Mouse (Mus musculus): ENCODE results near the gene Grcc10. TPM values are rescaled to one million over a fixed set of nuclear protein-coding genes. Genes with fewer than 3 reads are reported as not detected.

Grcc10 gene
- polyA plus RNA-seq, 1 experiment from 2014 or later: 440 TPM

DNA sequence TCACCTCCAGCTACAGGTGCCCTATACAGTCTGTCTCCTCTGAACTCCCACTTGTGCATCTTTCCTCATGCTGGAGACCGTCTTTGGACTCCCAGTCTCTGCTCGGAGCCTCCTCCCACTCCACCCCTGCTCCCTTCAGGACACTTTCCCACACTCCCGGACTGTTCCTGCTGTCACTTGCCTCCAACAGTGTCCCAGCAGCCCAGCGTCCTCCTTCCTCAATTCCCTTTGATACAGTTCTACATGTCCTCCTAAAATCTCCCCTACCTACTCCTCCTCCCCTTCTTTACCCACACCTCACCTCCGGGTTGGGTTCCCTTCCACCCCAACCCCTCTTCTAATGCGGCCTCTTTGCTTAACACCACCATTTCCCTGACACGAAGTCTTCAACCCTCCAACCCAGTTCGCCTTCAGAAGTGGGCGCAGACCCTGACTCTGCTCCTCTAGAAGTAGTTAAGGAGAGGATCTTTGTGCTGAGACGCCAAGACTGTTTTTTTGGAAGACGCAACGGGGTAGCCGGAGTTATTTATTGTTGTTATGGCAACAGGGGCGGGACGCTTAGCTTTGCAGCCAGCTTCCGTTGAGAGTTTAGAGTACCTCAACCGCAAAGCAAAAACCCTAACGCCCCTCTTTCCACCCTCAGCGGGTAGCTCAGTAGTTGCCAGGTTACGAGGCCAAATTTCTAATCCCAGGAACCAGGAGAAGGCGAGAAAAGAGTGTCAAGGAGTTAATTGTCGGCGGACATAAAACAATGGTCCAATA lies 38.2 kb upstream of the Grcc10 start, which contains the start of gene Lrrc23:
Gene Lrrc23, minus strand, starts transcription at position 506 of the 762 bp plus-strand sequence.
- Histone ChIP-seq H3K9me3 (ENCODE audit: control insufficient read depth, low read length) (no peaks in the 10 kb centered on the region), H3K4me1 (replicated peaks; ENCODE audit: control insufficient read depth, insufficient read depth, low read length) (peaks cover 14% of the 10 kb centered on the region; the same call in 1 of the 2 replicates), H3K27ac (ENCODE audit: low read depth) (no peak within 1 kb of the TSS), H3K36me3 (ENCODE audit: control insufficient read depth, insufficient read depth, low read length) (no peaks in the 10 kb centered on the region), H3K4me3 (ENCODE audit: low read depth, low read length) (peak within 1 kb of the TSS; percentile 40), H3K27me3 (replicated peaks; ENCODE audit: control insufficient read depth, insufficient read depth, low read length) (0 out of 2 replicates have a peak, but pooled peaks cover 10% of the 10 kb centered on the region), H3K4me2 (ENCODE audit: low read length) (peak within 1 kb of the TSS; percentile 73), H3K9ac (ENCODE audit: low read length) (peak within 1 kb of the TSS; percentile 29; the same call in 1 of the 2 replicates)
- DNase-seq (ENCODE audit: low spot score): peak; percentile 78
- peak; percentile 34; the same call in 1 of the 2 replicates for ATAC-seq (replicated peaks; ENCODE audit: low FRiP score, low TSS enrichment, low read depth)
- 3% methylated on average over 23 of the region's 23 CpGs for WGBS

- Histone ChIP-seq H3K9me3 (ENCODE audit: control insufficient read depth, low read length) (no peaks in the 10 kb centered on the region), H3K27ac (ENCODE audit: low read depth) (no peak overlapping the region), H3K36me3 (ENCODE audit: control insufficient read depth, insufficient read depth, low read length) (no peaks in the 10 kb centered on the region), H3K4me2 (ENCODE audit: low read length) (no peak overlapping the region), H3K27me3 (replicated peaks; ENCODE audit: control insufficient read depth, insufficient read depth, low read length) (0 out of 2 replicates have a peak, but pooled peaks cover 3% of the 10 kb centered on the region), H3K4me3 (ENCODE audit: low read depth, low read length) (no peak overlapping the region), H3K4me1 (replicated peaks; ENCODE audit: control insufficient read depth, insufficient read depth, low read length) (peaks cover 8% of the 10 kb centered on the region), H3K9ac (ENCODE audit: low read length) (no peak overlapping the region)
- ATAC-seq (replicated peaks; ENCODE audit: low FRiP score, low TSS enrichment, low read depth) (no peak), DNase-seq (ENCODE audit: low spot score) (no peak)
- WGBS: 86% methylated on average over 15 of the region's 15 CpGs
These were observed 29.3 kb upstream of the Grcc10 start for GRCm38 (mm10) chr6:124770511-124770910.

- Histone ChIP-seq H3K4me3 (ENCODE audit: low read depth, low read length) (peak overlapping the region; percentile 49; the same call in 1 of the 2 replicates), H3K9ac (ENCODE audit: low read length) (peak overlapping the region; percentile 47), H3K4me1 (replicated peaks; ENCODE audit: control insufficient read depth, insufficient read depth, low read length) (peaks cover 8% of the 10 kb centered on the region), H3K36me3 (ENCODE audit: control insufficient read depth, insufficient read depth, low read length) (no peaks in the 10 kb centered on the region), H3K27me3 (replicated peaks; ENCODE audit: control insufficient read depth, insufficient read depth, low read length) (0 out of 2 replicates have a peak, but pooled peaks cover 3% of the 10 kb centered on the region), H3K27ac (ENCODE audit: low read depth) (no peak overlapping the region), H3K9me3 (ENCODE audit: control insufficient read depth, low read length) (no peaks in the 10 kb centered on the region), H3K4me2 (ENCODE audit: low read length) (peak overlapping the region; percentile 95)
- 58% methylated on average over 7 of the region's 7 CpGs for WGBS
- ATAC-seq (replicated peaks; ENCODE audit: low FRiP score, low TSS enrichment, low read depth): no peak
- no peak for DNase-seq (ENCODE audit: low spot score)
These were observed 28.8 kb upstream of the Grcc10 start for GRCm38 (mm10) chr6:124770013-124770412.

- 1% methylated on average over 54 of the region's 54 CpGs for WGBS
- H3K9me3 ChIP-seq (ENCODE audit: control insufficient read depth, low read length): no peaks in the 10 kb centered on the region
- peaks cover 8% of the 10 kb centered on the region for H3K4me1 ChIP-seq (replicated peaks; ENCODE audit: control insufficient read depth, insufficient read depth, low read length)
- H3K4me3 ChIP-seq (ENCODE audit: low read depth, low read length): peak within 1 kb of the TSS; percentile 49
- peak within 1 kb of the TSS; percentile 95 for H3K4me2 ChIP-seq (ENCODE audit: low read length)
- no peaks in the 10 kb centered on the region for H3K36me3 ChIP-seq (ENCODE audit: control insufficient read depth, insufficient read depth, low read length)
- peak; percentile 68 for DNase-seq (ENCODE audit: low spot score)
- peak; percentile 74 for ATAC-seq (replicated peaks; ENCODE audit: low FRiP score, low TSS enrichment, low read depth)
- no peak within 1 kb of the TSS for H3K27ac ChIP-seq (ENCODE audit: low read depth)
- H3K9ac ChIP-seq (ENCODE audit: low read length): peak within 1 kb of the TSS; percentile 47
- H3K27me3 ChIP-seq (replicated peaks; ENCODE audit: control insufficient read depth, insufficient read depth, low read length): 0 out of 2 replicates have a peak, but pooled peaks cover 3% of the 10 kb centered on the region
These were observed 28.1 kb upstream of the Grcc10 start, which contains the start of gene Eno2 for GRCm38 (mm10) chr6:124769101-124769765. Gene Eno2 (minus strand): TSS chr6:124769673.

GRCm38 (mm10) chr6:124768704-124769044 lies 27.5 kb upstream of the Grcc10 start:
- Histone ChIP-seq H3K36me3 (ENCODE audit: control insufficient read depth, insufficient read depth, low read length) (no peaks in the 10 kb centered on the region), H3K4me3 (ENCODE audit: low read depth, low read length) (peak overlapping the region; percentile 49), H3K9me3 (ENCODE audit: control insufficient read depth, low read length) (no peaks in the 10 kb centered on the region), H3K27ac (ENCODE audit: low read depth) (no peak overlapping the region), H3K9ac (ENCODE audit: low read length) (peak overlapping the region; percentile 47), H3K4me1 (replicated peaks; ENCODE audit: control insufficient read depth, insufficient read depth, low read length) (peaks cover 8% of the 10 kb centered on the region), H3K4me2 (ENCODE audit: low read length) (peak overlapping the region; percentile 95), H3K27me3 (replicated peaks; ENCODE audit: control insufficient read depth, insufficient read depth, low read length) (0 out of 2 replicates have a peak, but pooled peaks cover 3% of the 10 kb centered on the region)
- DNase-seq (ENCODE audit: low spot score): no peak
- 6% methylated on average over 9 of the region's 9 CpGs for WGBS
- ATAC-seq (replicated peaks; ENCODE audit: low FRiP score, low TSS enrichment, low read depth): 0 out of 2 replicates have a peak, but pooled peaks have one; percentile 3

- H3K4me3 ChIP-seq (ENCODE audit: low read depth, low read length): peak overlapping the region; percentile 49; the same call in 1 of the 2 replicates
- no peaks in the 10 kb centered on the region for H3K9me3 ChIP-seq (ENCODE audit: control insufficient read depth, low read length)
- peaks cover 8% of the 10 kb centered on the region for H3K4me1 ChIP-seq (replicated peaks; ENCODE audit: control insufficient read depth, insufficient read depth, low read length)
- H3K27me3 ChIP-seq (replicated peaks; ENCODE audit: control insufficient read depth, insufficient read depth, low read length): 0 out of 2 replicates have a peak, but pooled peaks cover 3% of the 10 kb centered on the region
- no peak overlapping the region for H3K27ac ChIP-seq (ENCODE audit: low read depth)
- DNase-seq (ENCODE audit: low spot score) (no peak), ATAC-seq (replicated peaks; ENCODE audit: low FRiP score, low TSS enrichment, low read depth) (0 out of 2 replicates have a peak, but pooled peaks have one; percentile 9)
- H3K36me3 ChIP-seq (ENCODE audit: control insufficient read depth, insufficient read depth, low read length): no peaks in the 10 kb centered on the region
- no peak overlapping the region; the same call in 1 of the 2 replicates for H3K9ac ChIP-seq (ENCODE audit: low read length)
- H3K4me2 ChIP-seq (ENCODE audit: low read length): peak overlapping the region; percentile 95
- WGBS: 30% methylated on average over 19 of the region's 19 CpGs
These were observed 26.9 kb upstream of the Grcc10 start for GRCm38 (mm10) chr6:124767920-124768703.

- Histone ChIP-seq H3K4me2 (ENCODE audit: low read length) (no peak overlapping the region), H3K4me1 (replicated peaks; ENCODE audit: control insufficient read depth, insufficient read depth, low read length) (peaks cover 8% of the 10 kb centered on the region), H3K9ac (ENCODE audit: low read length) (no peak overlapping the region), H3K4me3 (ENCODE audit: low read depth, low read length) (no peak overlapping the region), H3K36me3 (ENCODE audit: control insufficient read depth, insufficient read depth, low read length) (no peaks in the 10 kb centered on the region), H3K9me3 (ENCODE audit: control insufficient read depth, low read length) (no peaks in the 10 kb centered on the region), H3K27me3 (replicated peaks; ENCODE audit: control insufficient read depth, insufficient read depth, low read length) (0 out of 2 replicates have a peak, but pooled peaks cover 3% of the 10 kb centered on the region), H3K27ac (ENCODE audit: low read depth) (no peak overlapping the region)
- no peak for ATAC-seq (replicated peaks; ENCODE audit: low FRiP score, low TSS enrichment, low read depth)
- 38% methylated on average over 4 of the region's 4 CpGs for WGBS
- no peak for DNase-seq (ENCODE audit: low spot score)
These were observed 26.4 kb upstream of the Grcc10 start for GRCm38 (mm10) chr6:124767536-124767919.

DNA sequence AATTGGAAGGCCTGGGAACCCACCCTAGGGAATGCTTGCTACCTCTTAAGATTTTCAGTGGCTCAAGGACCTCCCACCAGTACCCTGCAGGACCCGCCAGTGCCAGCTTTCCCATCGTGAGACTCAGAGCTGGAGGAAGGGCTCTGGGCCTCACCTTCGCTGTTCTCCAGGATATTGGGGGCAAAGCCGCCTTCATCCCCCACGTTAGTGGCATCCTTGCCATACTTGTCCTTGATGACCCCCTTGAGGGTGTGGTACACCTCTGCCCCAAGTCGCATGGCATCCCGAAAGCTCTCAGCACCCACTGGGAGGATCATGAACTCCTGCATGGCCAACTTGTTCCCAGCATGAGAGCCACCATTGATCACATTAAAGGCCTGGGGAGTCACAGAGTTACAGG lies 24.8 kb upstream of the Grcc10 start:
- Histone ChIP-seq H3K4me1 (replicated peaks; ENCODE audit: control insufficient read depth, insufficient read depth, low read length) (peaks cover 8% of the 10 kb centered on the region), H3K27ac (ENCODE audit: low read depth) (no peak overlapping the region), H3K36me3 (ENCODE audit: control insufficient read depth, insufficient read depth, low read length) (no peaks in the 10 kb centered on the region), H3K4me2 (ENCODE audit: low read length) (no peak overlapping the region), H3K27me3 (replicated peaks; ENCODE audit: control insufficient read depth, insufficient read depth, low read length) (0 out of 2 replicates have a peak, but pooled peaks cover 3% of the 10 kb centered on the region), H3K4me3 (ENCODE audit: low read depth, low read length) (no peak overlapping the region), H3K9me3 (ENCODE audit: control insufficient read depth, low read length) (no peaks in the 10 kb centered on the region), H3K9ac (ENCODE audit: low read length) (no peak overlapping the region)
- WGBS: 87% methylated on average over 7 of the region's 7 CpGs
- ATAC-seq (replicated peaks; ENCODE audit: low FRiP score, low TSS enrichment, low read depth) (no peak), DNase-seq (ENCODE audit: low spot score) (no peak)

Measured in intestine, embryonic 14.5 days (tissue).